Mouse (Mus musculus) yolk sac, embryonic 10.5 days (tissue): Measurements from ENCODE around the gene Paqr7.

Source experiments
- DNase-seq: peaks from one replicate; pipeline ENCODE4 v3.0.0-alpha.2; 2017; ENCODE audit warnings: low spot score

Paqr7 gene

DNA sequence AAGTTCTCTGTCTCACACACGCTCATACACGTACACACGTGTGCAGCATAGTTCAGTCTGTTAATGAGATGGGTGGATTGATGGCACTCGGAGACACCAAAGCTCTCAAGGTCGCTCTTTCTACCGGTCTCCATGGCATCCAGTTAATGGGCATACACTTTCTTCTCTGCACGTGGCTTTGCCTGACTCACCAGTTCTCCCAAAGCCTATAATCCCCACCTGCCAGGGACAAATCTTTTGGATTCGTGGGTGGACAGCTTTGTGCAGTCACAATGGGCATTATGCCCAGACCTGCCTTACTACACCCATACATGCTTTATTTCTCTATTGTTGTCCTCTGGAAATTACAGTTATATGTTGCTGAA is 39.3 kb downstream of the Paqr7 start:
- DNase-seq = no peak

DNA sequence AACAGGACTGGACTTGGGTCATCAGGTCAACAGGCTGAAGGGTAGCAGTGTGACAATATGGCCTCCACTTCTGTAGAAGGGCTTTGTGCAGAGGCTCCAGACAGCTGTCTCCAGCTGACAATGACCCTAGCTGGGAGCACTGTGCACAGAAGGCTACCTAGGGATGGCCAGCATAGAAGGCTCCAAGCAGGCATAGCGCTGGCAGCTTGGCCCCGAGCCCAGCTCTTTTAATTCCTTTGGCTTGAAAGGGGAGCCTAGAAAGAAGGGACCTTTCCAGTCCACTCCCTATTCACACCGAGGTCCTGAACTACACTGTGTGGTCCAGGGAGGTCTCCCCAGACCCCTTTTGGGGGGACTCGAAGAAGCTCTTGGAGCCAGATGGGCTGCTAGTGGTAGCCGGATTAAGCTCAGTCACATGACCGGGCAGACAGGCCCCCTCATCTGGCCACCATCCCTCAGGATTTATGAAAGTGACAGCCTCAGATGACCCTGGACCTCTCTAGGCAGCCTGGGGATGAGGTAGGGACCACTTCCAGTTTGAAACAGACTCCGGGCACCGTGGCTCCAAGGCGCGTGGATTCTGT is 42.6 kb downstream of the Paqr7 start:
- DNase-seq = no peak

DNA sequence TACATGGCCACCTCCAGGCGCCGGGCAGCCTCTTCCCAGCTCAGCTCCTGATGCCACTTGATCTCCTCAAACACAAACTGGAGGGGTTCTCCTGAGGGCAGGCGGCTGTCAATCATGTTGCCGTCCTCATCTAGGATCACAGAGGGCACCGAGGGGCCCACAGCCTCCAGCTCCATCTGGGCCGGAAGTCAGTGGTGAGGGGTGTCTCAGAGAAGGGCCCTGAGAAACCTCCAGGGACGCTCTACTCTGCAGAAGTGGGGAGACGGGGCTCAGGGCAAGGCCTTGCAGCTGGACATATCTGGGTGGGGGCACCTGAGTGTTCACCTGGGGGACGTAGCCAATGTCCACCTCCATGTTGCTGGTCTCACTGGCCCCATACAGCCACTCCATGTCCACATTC is 46.2 kb downstream of the Paqr7 start:
- no peak for DNase-seq

DNA sequence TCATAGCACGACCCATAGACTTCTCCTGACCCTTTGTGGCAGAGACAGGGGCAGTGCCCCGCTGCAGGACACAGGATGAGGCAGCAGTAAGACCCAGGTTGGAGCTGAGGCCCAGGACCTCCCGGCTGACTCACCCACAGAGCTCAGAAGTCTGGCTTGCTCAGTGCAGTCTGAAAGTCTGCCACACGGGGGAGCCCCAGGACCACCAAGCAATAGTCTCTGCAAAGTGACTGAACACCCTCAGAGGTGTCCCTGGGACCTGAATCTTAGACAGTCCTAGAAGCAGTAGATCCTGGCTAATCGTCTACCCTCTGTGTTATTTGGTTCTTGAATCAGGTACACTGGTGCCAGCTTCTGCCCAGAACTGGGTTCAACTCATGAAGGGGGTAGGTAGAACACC is 46.8 kb downstream of the Paqr7 start:
- peak; percentile 81 for DNase-seq

DNA sequence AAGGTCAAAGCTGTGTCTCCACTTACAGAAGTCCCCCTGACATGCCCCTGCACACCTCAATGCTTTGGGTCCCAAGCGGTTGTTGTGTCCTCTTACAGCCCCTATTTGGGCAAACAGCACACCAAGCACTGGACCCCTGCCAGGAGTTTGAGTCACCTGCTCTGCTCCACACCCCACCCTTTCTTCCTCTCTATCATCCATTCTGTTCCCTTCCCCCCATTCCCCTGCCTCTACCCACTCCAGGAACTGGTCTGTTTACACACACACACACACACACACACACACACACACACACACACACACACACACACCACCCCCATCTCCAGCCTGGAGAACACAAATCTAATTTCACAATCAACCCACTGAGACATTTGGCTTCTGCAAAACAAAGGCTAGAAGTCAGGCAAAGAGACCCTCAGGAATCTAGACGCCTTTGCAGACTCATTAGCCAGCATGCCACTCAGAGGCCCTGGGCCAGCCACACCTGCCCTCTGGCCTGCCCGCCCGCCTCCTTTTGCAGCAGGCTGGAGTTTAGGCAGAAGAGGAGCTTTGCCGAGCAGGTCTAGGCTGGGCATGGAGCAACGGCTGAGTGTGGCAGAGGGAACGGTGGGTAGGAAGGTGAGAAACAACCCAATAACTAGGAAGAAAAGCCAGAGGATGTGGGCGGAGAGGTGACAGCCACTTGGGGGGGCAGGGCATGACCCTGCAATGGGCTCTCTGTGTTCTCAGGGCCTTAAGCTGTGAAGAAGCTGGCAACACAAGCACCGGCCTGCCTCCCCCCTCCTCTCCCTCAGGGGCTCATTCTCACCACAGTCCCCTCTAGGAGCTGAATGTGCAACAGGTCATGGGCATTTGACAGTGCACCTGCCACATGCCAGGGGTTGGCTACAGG is 50.6 kb downstream of the Paqr7 start:
- no peak for DNase-seq

DNA sequence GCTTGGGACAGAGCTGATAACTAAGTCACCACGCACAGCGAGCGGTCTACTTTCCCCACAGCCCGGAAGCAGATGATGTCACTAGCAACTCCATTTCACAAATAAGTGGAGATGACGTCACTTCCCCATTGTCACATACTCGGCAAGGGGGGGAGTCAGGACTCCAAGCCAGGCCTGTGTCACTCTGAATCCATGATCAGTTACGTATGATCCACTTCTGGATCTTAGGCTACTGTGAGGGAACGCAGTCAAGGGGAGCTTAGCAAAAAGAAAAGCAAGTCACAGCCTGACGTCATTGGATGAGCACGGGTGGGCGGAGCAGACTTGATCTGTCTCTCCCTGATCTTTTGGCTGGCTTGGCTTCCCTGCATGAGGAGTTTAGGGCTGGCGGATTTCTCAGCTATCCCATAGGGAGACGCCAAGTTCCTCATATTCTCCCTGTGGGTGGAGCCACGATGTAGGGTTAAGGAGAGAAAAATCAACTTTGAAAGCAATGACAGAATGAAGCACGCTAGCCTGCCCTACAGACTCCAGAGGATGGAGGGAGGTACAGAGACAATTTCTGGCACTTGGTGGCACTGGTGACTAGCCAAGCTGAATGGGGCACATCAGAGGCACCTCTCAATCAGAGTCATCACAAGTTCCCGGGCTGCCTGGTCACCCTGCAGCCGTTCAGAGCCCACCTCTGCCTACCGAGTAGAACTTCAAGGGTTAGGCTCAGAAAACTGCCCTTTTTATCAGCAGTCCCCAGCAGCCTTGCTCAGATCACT is 51.9 kb downstream of the Paqr7 start:
- DNase-seq = no peak

DNA sequence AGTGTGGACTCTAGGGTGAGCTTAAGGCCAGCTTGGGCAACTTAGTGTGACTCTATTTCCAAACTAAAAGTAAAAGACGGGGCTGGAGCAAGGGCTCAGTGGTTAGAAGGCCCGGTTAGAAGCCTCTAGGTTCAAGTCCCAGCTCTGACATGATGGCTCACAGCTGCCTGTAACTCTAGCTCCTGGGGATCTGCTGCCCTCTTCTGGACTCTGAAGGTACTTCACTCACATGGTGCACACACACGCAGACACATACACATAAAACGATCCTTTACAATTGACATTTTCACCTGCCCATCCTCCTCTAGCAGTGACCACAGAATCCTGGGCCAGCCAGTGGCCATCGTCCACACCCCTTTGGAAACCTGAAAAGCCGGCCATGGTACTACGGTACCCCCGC is 53.4 kb downstream of the Paqr7 start:
- no peak for DNase-seq

DNA sequence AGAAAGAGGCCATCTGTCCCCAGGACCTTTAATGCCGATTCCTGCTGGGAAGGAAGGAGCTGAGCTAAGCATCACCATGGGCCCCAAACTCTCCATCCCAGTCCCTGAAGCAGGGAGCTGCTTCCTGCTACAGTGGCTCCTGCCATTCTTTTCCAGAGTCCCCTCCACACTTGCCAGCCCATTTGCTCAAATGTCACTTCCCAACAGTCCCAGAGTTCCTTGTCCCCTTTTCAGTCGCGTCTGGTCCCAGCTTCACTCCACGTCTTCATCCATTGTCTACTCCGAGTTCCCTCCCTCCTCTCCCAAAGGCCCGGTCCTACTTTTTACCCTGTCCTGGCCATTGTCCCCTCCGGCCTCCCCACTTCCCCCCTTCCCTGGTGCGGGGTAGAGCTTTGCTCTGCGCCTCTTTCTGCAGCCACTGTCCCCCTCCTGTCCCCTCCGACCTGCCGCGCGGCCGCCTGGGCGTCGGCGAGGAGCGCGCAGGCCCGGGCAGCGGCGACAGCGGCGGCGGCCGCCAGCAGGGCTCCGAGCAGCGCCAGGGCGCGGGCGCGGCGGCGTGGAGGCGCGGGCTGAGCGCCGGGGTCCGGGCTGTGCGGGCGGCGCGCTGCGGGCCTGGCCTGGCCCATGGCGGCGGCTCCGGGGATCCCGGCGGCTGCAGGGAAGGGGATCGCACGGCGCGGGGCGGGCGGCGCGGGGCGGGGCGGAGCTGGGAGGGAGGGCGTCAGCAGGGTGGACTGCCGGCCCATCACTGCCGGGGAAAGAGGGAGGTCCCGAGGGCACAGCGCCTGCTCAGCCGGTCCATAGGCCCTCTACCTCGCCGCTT is 55.2 kb downstream of the Paqr7 start, which contains the start of gene Selenon:
Gene Selenon (minus strand): TSS at position 673 of the 823 bp plus-strand sequence.
- DNase-seq = peak; percentile 75

DNA sequence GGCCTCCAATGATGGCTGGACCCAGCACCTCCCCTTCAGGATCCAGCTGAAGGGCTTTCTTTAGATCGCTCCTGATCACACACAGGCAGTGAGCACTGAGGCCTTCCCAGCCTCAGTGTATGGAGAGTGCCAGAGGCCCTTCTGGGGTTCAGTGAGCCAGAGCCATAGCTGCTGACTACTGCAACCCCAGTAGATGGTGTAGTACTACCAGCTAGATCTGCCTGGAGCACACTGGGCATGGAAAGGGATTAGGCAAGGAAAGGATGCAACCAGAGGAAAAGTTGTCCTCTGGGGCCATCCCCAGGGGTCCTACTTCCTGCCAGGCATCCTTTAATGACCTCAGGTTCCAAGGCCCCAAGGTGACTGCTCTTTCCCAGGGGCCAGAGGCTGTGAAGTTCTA is 57.1 kb downstream of the Paqr7 start:
- no peak for DNase-seq

DNA sequence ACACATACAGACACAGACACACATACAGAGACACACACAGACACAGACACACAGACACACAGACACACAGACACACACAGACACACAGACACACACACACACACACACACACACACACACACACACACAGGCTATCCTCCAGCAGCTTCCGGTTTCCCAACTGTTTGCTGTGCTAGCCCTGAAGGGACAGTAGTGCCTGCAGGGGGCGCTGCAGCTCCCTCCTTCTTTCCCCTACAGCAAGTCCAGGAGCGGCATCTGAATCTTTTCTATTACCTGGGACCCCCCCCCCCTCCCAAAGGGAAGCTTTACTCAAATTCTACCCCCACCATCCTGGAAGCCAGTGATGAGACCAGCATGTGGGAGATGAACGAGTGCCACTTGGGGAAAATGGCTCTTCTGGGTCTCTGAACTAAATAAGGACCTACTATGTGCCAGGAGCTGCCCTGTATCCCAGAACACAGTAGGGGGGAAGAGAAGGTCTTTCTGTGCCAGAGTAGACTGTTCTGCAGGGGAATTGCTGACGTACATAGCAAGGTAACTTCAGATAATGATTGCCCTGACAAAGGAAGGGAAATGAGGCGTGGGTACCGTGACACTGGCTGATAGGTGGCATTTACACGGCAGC is 59.6 kb downstream of the Paqr7 start:
- DNase-seq = no peak

DNA sequence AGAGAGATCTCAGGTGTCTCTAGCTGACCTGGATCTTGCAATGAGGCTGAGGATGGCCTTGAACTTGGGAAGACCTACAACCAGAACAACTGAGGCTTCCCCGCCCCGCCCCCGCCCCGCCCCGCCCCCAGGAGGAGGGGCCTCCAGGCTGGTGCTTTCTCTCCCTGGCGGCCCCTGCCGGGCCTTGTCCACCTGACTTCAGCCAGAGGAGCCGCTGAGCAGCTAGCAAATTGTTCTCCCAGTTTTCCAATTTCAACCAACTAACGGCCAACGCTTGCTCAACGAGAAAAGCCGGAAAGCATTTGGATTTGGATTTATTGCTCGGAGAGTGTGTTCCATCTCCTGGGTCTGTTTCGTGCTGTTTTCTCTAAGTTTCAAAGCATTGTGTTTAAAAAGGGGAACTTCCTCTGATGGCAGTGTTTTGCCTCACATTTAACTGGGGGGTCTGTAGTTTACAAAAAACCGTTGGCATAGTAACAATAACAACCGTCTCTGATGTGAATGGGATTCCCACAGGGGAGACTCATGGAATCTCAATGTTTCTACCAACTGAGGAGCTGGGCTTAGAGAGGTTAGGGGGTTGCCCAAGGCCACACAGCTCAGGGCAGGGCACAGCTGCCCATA is 61.2 kb downstream of the Paqr7 start:
- peak; percentile 25 for DNase-seq

DNA sequence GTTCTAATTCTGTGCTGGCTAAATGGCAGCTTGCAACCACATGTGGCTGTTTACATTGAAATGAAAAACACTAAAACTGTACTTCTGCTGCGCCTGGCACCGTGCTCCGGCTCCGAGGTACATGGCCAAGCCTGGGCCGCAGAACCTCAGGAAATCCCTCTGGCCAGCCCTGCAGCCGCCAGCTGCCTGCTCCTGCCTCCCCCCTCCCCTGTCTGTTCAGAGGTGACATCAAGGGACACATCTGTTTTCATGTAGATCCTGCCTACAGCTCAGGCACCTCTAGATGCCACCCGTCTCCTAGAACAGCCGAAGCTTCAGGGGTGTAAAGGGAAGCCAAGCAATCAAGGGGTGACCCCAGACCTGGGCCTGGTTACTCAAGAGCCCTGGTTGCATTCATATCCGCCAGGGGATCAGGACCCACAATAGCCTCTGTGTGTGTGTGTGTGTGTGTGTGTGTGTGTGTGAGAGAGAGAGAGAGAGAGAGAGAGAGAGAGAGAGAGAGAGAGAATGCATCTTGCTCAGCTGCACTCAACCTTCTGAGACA is 62.1 kb downstream of the Paqr7 start:
- no peak for DNase-seq

DNA sequence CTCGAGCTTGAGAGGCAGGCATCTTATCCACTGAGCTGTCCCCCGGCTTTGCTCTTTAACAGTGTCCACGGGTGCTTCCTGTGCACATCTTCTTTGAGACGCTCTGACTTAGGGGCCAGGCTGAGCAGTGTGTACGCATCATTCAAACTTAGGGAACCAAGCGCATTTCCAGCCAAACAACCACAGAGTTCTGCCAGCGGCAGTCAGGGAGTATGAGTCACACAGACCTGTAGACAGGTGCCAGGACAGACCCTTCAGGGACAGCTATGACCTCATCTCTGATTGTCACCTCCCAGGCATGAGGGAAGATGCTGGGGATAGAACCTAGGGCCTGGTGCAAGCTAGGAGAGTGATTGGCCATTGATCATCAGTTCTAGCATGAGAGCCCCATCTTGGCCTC is 62.7 kb downstream of the Paqr7 start:
- DNase-seq = no peak
